Mouse (Mus musculus): Measurements from ENCODE around the gene Junb.
A peak's percentile ranks its signal among the peaks of the same experiment; 100 is the strongest.

Junb gene

GRCm38 (mm10) chr8:84987903-84988302, 9.4 kb upstream of the Junb start:
- no peak for DNase-seq (ENCODE audit: low spot score)

GRCm38 (mm10) chr8:84987388-84987787, 8.9 kb upstream of the Junb start:
- no peak for DNase-seq (ENCODE audit: low spot score)

DNA sequence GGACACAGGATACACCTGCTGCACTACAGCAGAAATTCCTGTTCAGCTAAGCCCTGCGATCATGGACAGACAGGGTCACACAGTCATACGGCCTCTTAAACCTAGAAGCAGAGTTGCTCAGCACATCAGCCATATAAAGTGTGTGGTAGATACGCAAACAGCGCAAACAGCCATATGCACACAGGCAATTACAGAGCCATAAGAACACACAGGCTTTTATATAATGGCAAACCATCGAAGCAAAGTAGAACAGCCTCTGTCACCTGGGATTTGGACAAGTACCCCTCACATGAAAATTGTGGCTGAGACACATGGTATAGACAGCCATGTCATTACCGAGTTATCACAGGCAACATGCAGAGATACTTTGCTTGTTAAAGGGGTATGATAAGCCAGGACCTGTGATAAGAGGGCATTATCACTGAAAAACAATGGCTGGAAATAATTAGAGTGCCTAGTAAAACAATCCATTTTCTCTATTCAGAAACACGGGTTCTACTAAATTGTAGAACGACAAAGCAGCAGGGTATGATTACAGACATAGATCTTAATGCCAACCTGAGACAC, 7.9 kb upstream of the Junb start:
- DNase-seq (ENCODE audit: low spot score), result no peak

DNA sequence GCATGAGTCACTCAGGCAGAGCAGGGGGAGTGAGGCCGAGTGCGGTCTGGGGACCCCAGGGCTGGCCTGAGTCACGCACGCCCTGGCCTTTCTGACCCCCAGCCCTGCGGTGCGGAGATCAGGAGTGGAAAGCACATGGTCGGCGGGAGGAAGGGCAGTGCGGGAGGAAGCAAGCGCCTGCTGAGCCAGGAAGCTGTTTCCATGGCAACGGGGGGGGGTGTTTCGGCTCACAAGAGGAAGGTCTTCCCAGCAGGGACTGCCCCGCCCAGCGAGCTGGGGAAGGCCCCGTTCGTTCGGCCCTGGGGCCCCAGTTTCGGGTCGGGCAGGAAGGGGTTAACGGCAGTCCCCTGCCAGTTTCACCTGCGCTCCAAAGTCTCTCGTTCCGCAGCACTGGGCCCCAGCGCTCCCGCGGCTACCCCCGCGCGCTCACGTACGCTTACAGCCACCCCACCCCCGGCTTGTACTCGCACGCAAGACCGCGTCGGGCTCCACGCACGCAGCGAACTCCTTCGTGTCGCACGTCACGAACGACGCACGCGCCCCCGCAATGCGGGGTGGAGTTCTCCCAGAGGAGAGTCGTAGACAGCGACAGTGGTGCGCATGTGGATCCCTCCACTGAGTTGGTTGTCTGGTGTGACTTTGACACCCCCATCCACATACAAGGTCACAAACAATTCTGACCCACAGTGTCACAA, 7.3 kb upstream of the Junb start:
- DNase-seq (ENCODE audit: low spot score), result peak; percentile 93

DNA sequence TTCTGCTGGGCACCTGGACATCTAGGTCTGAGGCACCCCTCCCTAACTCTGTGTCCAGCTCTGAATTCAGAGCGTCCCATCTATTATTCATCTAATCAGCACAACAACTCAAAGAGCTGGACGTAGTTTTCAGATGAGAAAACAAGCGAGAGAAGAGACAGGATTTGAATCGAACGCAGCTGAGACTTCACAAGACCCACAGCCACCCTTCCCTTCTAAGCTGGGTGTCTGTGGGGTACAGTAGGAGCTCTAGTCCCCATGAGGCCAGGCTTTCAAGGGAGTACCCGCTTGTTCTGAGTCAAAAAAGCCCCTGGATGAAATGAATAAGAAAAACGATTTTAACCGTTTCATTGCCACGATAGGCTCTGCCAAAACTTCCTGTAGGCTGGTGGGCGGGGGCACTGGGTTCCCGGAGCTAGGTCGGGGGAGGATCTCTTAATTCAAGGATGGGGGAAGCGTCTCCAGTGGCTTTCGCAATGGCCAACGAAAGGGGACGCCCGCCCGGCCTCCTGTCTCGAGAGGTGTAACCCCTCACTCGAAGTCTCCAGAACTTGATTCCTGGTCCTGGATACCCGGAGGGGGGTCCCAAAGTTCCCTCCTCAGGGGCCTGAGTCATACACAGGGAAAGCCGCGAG, 6.6 kb upstream of the Junb start:
- DNase-seq (ENCODE audit: low spot score), result no peak

GRCm38 (mm10) chr8:84984294-84985048, 6.0 kb upstream of the Junb start:
- no peak for DNase-seq (ENCODE audit: low spot score)

DNA sequence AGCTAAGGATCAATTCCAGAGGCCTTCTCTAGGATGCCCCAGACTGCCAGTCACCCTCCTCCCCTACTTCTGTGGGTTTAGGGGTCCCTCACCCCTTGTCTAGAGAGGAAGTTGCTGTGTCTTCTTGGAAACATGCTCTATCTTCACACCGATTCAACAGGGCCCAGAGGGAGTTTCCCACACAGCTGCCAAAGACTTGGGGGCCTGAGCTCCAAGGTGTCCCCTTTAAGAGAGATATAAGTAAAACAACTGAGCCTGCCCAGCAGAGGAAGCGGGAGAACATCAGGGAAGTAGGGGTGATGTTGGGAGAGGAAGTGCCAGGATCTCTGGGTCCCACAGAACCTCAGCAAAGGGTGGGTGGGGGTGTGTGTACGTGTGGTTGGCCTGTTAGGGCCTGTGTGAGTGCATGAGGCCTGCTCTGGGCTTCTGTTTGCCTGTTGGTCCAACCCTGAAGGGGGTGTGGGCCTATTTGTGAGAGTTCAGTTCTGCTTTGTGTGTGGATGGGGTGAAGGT, 4.0 kb upstream of the Junb start:
- DNase-seq (ENCODE audit: low spot score), result no peak

DNA sequence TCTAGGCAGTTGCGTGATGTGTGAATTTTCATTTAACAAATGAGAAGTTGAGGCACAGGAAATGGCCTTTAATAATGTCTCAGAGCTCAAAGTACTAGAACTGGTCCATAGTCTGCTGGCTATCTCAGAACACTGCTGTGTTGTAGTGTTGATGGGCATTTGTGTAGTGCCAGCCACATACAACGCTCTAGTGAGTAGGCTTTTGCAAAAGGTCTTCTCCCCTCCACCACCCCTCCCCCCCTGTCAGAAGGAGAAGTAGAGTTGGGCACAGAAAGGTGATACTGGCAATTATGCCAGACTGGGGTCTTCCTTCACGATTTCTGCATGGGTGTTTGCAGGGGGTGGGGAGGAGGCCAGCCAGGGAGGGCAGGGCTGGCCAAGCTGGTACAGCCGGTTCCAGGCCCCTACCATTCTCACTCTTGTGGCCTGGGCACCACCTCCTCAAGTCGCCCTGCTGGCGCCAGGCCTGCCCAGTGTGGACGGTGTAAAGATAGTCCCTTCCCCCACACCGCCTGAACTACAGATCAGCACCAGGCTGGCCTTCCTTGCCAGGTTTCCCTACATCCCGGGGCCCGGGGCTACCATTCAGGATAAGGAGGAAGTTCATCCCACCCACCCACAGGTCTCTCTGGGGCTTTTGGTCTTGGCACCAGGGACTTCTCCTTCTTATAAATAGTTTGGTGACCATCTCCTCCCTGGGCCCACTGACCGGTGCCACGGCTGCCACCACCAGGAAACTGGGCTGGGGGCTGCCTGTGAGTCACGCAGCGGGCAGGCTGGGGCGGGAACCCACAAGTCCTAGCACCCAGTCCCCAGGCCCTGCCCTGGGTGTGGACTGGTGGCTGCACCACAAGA, 3.4 kb upstream of the Junb start:
- no peak for DNase-seq (ENCODE audit: low spot score)

DNA sequence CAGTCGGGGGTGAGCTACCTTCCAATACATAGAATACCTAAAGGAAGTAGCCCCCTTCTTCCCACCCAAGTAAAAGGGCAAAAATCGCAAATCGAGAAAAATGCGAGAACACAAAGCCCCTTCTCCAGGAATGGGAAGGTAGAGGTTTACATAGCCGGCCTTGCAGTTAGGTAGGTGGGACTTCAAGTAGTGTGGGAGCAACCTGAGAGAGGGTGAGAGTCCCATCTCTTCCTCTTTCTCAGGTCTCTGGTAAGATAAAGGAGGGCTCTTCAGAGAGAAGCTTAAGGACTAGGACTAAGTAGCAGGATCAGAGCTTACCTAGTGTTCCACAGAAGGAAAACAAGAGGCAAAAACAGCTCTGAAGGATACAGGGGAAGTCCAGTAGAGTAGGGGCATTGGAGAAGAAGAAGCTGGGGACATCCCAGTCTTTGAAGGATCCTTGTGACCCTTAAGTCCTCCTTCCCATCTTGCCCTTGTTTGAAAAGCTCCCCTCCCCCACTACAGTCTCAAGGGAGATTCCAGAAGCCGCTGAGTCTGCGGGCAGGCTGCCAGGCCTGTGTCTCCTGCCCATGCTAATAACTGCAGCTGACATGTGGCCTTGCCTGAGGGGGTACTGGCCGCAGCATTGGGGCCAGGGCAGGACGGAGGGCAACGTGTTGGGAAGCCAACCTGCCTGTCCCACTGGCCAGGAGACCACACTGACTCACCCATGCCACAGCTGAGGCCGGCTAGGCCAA, 2.3 kb upstream of the Junb start:
- no peak for DNase-seq (ENCODE audit: low spot score)

GRCm38 (mm10) chr8:84979599-84980421, 1.3 kb upstream of the Junb start:
- peak; percentile 89 for DNase-seq (ENCODE audit: low spot score)

DNA sequence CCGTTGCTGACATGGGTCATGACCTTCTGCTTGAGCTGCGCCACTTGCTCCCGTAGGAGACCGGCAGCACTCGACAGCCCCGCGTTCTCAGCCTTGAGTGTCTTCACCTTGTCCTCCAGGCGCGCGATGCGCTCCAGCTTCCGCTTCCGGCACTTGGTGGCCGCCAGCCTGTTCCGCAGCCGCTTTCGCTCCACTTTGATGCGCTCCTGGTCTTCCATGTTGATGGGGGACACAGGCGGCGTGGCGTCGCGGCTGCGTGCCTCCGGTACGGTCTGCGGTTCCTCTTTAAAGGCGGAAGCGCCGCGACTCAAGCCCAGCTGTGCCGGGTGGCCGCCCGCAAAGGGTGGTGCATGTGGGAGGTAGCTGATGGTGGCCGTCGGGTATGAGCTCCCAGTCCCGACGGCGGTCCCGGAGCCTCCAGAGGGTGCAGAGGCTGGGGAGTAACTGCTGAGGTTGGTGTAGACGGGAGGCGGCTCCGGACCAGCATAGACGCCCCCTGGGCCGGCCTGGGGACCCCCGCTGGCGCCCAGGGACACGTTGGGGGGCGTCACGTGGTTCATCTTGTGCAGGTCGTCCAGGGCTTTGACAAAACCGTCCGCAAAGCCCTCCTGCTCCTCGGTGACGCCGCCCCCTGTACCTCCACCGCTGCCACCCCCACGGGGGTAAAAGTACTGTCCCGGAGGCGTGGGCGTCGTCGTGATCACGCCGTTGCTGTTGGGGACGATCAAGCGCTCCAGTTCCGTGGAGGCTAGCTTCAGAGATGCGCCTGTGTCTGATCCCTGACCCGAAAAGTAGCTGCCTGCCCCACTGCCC, 877 bp downstream of the Junb start:
- no peak for DNase-seq (ENCODE audit: low spot score)

- DNase-seq (ENCODE audit: low spot score), result no peak
Observed at GRCm38 (mm10) chr8:84976763-84977434, 1.6 kb downstream of the Junb start.

DNA sequence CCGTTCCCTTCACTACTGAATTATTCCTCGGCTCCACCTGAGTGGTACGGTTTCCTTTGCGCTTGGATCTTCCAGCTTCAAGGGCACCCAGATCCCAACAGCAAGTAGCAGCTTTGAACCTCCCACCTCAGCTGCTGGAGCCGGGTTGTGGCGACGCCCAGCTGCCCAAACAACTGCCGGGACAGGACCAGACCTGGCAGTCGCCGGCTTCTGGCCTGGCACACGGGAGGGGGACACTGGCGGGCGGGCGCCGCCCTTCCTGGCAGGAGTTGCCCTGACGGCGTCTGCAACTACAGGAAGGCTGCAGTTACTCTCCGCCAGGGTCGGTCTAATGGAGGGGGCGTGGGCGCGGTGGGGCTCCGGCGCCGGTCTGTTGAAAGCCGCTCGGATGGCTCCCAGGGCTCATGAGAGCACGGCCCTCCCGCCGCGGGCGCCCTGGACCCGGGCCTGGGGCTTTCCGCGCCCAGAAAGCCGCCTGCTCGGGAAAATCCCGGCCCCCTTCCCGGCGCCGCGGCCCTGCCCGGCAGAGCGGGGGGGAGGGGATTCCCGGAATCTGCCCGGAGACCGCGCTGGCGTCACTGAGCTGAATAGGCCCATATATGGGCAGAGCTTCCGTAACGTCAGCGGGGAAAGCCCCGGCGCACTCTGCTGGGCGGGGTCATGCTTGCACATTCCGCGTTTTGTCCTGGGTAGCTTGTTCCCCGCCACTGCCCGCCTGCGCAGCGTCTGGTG, 2.3 kb downstream of the Junb start:
- peak; percentile 93 for DNase-seq (ENCODE audit: low spot score)

DNA sequence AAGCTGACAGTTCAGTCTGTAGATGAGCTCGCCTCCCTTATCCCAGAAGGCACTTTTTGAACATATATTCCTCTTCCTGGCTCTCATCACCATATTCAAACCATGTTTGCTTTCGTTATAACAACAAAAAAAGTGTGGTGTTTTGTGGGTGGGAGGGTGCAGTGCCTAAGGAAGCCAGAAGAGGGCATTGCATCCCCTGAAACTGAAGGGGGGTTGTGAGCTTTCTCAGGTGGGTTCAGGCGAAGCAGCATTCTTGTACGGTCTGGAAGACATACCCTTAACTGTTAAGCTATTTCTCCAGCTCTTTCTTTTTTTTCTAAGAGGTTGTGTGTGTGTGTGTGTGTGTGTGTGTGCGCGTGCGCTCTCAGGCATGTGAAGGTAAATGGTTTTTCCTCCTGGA, 3.1 kb downstream of the Junb start:
- DNase-seq (ENCODE audit: low spot score), result no peak

- DNase-seq (ENCODE audit: low spot score), result no peak
Observed at GRCm38 (mm10) chr8:84974543-84975142, 3.9 kb downstream of the Junb start.

DNA sequence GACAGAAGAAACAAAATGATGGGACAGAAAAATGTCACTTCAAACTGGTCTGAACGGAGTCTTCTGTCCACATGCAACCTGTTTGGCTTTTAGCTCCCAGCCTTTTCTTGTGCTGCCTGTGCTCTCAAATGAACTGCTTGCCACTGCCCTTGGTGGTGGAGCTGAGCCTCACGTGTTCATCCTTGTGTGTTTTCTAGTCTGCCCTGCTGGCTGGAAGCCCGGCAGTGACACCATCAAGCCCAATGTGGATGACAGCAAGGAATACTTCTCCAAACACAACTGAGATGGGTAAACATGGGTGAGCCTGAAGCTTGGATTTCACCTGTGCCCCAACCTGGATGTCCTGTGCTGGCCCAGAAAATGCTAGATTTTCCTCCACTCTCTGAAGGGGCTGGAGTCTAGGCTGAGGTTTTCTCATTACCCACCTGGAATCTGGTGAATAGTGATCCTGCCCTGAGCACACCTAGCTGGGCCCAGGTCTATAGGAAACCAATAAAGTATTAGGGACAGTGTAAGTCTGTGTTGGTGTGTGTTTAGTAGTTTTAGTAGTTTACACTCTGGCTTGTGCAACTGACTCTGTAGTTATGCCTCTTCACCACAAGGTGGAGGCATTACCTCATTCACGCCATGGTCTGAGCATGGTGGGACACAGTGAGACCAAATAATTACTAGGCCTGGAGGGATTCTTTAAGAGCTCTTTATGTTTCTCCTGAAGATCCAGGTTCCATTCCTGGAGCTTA, 4.5 kb downstream of the Junb start:
- DNase-seq (ENCODE audit: low spot score), result no peak

DNA sequence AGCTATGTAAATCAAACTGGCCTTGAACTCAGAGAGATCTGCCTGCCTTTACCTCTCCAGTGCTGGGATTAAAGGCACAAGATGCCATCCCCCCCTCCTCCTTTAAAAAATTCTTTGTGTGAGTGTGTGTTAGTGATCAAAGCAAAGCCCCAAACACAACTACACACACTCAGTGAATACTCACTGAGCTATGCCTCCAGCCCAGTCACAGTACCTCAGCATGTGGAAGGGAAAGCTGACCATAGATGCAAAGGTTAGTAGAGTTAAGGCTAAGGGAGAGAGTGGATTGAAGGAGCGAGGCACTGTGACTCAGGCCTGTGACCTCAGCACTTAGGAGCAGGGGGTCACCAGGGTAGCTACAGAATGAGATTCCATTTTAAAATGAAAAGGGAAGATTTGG, 5.4 kb downstream of the Junb start:
- DNase-seq (ENCODE audit: low spot score), result no peak
